Mouse (Mus musculus): ENCODE results near the gene Abcg3. TPM values are rescaled to one million over a fixed set of nuclear protein-coding genes. Genes with fewer than 3 reads are reported as not detected.
"Not testable (repeated sequence)": the region's sequence is repeated elsewhere in the genome, so short reads cannot be mapped to it uniquely, and the experiment has no call there.

The Abcg3 gene
- polyA plus RNA-seq, 1 experiment from 2014 or later = 1.8 TPM

DNA sequence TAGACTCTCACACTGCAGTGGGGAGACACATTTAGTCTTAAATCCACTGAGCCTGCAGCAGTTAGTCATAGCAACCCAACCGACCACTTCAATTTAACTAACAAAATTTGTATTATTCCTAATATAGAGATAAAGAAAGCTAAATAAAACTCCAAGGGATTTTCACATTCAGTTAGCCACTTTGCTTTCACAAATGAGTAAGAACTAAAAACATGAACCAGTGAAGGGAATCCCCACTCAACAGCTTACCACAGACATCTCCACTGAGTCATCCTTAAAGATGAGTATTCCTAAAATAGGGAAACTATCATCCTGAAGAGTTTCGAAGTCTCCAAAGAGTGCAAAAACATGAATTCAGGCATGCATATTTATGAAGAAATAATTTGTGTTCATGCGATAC is 27.3 kb downstream of the Abcg3 start:
- Histone ChIP-seq H3K4me3 (ENCODE audit: low read depth, low read length) (no peak overlapping the region), H3K4me2 (ENCODE audit: low read length) (no peak overlapping the region), H3K27me3 (replicated peaks; ENCODE audit: control insufficient read depth, insufficient read depth, low read length) (no peaks in the 10 kb centered on the region), H3K4me1 (replicated peaks; ENCODE audit: control insufficient read depth, insufficient read depth, low read length) (no peaks in the 10 kb centered on the region), H3K9me3 (ENCODE audit: control insufficient read depth, low read length) (no peaks in the 10 kb centered on the region), H3K27ac (ENCODE audit: low read depth) (no peak overlapping the region), H3K36me3 (ENCODE audit: control insufficient read depth, insufficient read depth, low read length) (no peaks in the 10 kb centered on the region), H3K9ac (ENCODE audit: low read length) (no peak overlapping the region)
- 91% methylated on average over 3 of the region's 3 CpGs for WGBS
- ATAC-seq (replicated peaks; ENCODE audit: low FRiP score, low TSS enrichment, low read depth) = no peak
- DNase-seq (ENCODE audit: low spot score) = no peak

DNA sequence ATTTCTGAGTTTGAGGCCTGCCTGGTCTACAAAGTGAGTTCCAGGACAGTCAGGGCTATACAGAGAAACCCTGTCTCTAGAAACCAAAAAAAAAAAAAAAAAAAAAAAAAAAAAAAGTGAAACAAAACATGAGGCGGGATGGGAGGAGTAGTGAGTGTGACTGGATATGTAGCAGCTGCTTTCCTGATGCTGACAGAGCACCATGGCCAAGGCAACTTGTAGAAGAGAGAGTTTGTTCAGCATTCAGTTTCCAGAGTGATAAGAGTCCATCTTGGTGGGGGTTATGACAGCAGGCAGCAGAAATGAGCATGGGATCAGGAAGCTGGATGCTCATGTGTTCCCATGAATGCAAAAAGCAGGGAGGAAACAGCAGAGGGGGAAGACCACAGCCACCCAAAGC is 35.6 kb downstream of the Abcg3 start:
- H3K27me3 ChIP-seq (replicated peaks; ENCODE audit: control insufficient read depth, insufficient read depth, low read length) = no peaks in the 10 kb centered on the region
- ATAC-seq (replicated peaks; ENCODE audit: low FRiP score, low TSS enrichment, low read depth) = no peak
- no peaks in the 10 kb centered on the region for H3K9me3 ChIP-seq (ENCODE audit: control insufficient read depth, low read length)
- H3K4me2 ChIP-seq (ENCODE audit: low read length) = no peak overlapping the region
- no peak overlapping the region for H3K27ac ChIP-seq (ENCODE audit: low read depth)
- DNase-seq (ENCODE audit: low spot score) = no peak
- H3K36me3 ChIP-seq (ENCODE audit: control insufficient read depth, insufficient read depth, low read length) = no peaks in the 10 kb centered on the region
- no peak overlapping the region for H3K9ac ChIP-seq (ENCODE audit: low read length)
- WGBS = 76% methylated on average over 1 of the region's 1 CpGs
- H3K4me1 ChIP-seq (replicated peaks; ENCODE audit: control insufficient read depth, insufficient read depth, low read length) = no peaks in the 10 kb centered on the region
- no peak overlapping the region for H3K4me3 ChIP-seq (ENCODE audit: low read depth, low read length)

GRCm38 (mm10) chr5:104934148-104934547 is 48.4 kb downstream of the Abcg3 start:
- H3K4me2 ChIP-seq (ENCODE audit: low read length) = no peak overlapping the region
- WGBS = 89% methylated on average over 7 of the region's 7 CpGs

DNA sequence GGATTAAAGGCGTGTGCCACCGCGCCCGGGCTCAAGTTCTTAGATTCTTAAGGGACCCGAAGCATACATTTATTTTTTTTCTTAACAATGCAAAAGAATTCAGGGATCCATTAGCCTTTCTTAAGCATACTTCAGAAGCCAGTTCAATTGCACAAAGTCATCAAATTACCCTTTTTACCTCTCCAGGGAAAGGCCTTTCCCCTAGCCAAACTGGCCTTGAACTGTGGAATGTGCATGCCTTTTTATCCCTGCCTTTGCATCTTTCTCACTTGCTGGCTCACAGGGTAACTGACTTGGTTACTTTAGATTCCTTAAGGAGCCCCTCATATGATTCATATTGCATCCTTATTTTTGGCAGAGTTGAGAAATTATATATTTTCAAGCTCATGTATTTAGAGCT is 76.0 kb downstream of the Abcg3 start:
- not testable (repeated sequence) for H3K4me1 ChIP-seq (replicated peaks; ENCODE audit: control insufficient read depth, insufficient read depth, low read length); H3K4me2 ChIP-seq (ENCODE audit: low read length); H3K9me3 ChIP-seq (ENCODE audit: control insufficient read depth, low read length); H3K27me3 ChIP-seq (replicated peaks; ENCODE audit: control insufficient read depth, insufficient read depth, low read length); H3K36me3 ChIP-seq (ENCODE audit: control insufficient read depth, insufficient read depth, low read length); H3K27ac ChIP-seq (ENCODE audit: low read depth); DNase-seq (ENCODE audit: low spot score); H3K9ac ChIP-seq (ENCODE audit: low read length); H3K4me3 ChIP-seq (ENCODE audit: low read depth, low read length); ATAC-seq (replicated peaks; ENCODE audit: low FRiP score, low TSS enrichment, low read depth)
- WGBS = 87% methylated on average over 5 of the region's 5 CpGs

More at GRCm38 (mm10) chr5:104934148-104934547, 48.4 kb downstream of the Abcg3 start:
- ATAC-seq (replicated peaks; ENCODE audit: low FRiP score, low TSS enrichment, low read depth) (no peak), DNase-seq (ENCODE audit: low spot score) (no peak)
- Histone ChIP-seq H3K4me1 (replicated peaks; ENCODE audit: control insufficient read depth, insufficient read depth, low read length) (no peaks in the 10 kb centered on the region), H3K27me3 (replicated peaks; ENCODE audit: control insufficient read depth, insufficient read depth, low read length) (no peaks in the 10 kb centered on the region), H3K36me3 (ENCODE audit: control insufficient read depth, insufficient read depth, low read length) (no peaks in the 10 kb centered on the region), H3K27ac (ENCODE audit: low read depth) (no peak overlapping the region), H3K9ac (ENCODE audit: low read length) (no peak overlapping the region), H3K9me3 (ENCODE audit: control insufficient read depth, low read length) (no peaks in the 10 kb centered on the region), H3K4me3 (ENCODE audit: low read depth, low read length) (no peak overlapping the region)

Other genes starting within 250 kb of the Abcg3 start
- gene Zfp951, start 122.6 kb downstream of the Abcg3 start, polyA plus RNA-seq (2014; fragmentation: Nextera tagmentation; extraction: Ambion mirVana) = 3.4 and 3.8 TPM in 2 replicates
- 2.9 and 3.3 TPM in 2 replicates for gene Gbp9, start 156.8 kb upstream of the Abcg3 start, polyA plus RNA-seq (2014; fragmentation: Nextera tagmentation; extraction: Ambion mirVana)
- gene Gbp8, start 156.8 kb upstream of the Abcg3 start, polyA plus RNA-seq (2014; fragmentation: Nextera tagmentation; extraction: Ambion mirVana) = 1.6 and 2.4 TPM in 2 replicates
- 1.1 and 1.2 TPM in 2 replicates for gene Gbp4, start 156.9 kb upstream of the Abcg3 start, polyA plus RNA-seq (2014; fragmentation: Nextera tagmentation; extraction: Ambion mirVana)

Measured in intestine, embryonic 14.5 days (tissue).